Mouse (Mus musculus): ENCODE data around the gene Gm11756. TPM values are rescaled to one million over a fixed set of nuclear protein-coding genes. Genes with fewer than 3 reads are reported as not detected.
"Not testable (repeated sequence)": the region's sequence is repeated elsewhere in the genome, so short reads cannot be mapped to it uniquely, and the experiment has no call there.

The Gm11756 gene
- not detected in 2 replicates for polyA plus RNA-seq (2012; rRNA removed)

DNA sequence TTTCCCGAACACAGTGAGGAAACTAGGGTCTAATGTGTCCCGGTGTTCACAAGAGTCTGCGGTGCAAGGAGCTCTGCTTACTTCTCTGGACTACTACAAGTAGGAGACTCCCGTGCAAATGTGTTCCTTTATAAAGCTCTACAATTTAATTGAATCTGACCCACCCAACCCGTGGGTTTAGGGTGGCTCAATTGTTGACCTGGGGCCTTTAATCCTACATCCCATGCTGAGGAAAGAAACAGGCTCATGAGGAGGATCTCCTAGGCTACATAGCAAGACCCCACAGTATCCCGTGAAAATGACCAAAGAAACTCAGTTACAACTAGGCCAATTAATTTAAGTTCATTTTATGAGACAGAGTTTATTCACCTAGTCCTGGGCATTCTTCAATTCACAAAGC lies at the start of gene Gm11756:
Gene Gm11756 (minus strand): TSS at position 101 of the 400 bp plus-strand sequence.
- DNase-seq (ENCODE audit: low read depth): not testable (repeated sequence)

- no peak for TF ChIP-seq POLR2A (IDR thresholded peaks at IDR 0.05; ENCODE audit: borderline replicate concordance, extremely low read depth, insufficient read depth, insufficient read length, poor library complexity, severe bottlenecking)
- no peak for TF ChIP-seq CTCF (IDR thresholded peaks at IDR 0.05; ENCODE audit: borderline replicate concordance, extremely low read depth, insufficient read depth, insufficient read length)
- DNase-seq (ENCODE audit: low read depth): no peak
Observed at GRCm38 (mm10) chr4:73950375-73950896, 29.9 kb upstream of the Gm11756 start, which contains the start of gene 2310002L09Rik. 2310002L09Rik (minus strand) TSS chr4:73950846.

- DNase-seq (ENCODE audit: low read depth): not testable (repeated sequence)
Observed at GRCm38 (mm10) chr4:73905853-73906252, 14.7 kb downstream of the Gm11756 start, which contains the start of gene Gm13871. Gm13871 (minus strand) TSS chr4:73905953.

DNA sequence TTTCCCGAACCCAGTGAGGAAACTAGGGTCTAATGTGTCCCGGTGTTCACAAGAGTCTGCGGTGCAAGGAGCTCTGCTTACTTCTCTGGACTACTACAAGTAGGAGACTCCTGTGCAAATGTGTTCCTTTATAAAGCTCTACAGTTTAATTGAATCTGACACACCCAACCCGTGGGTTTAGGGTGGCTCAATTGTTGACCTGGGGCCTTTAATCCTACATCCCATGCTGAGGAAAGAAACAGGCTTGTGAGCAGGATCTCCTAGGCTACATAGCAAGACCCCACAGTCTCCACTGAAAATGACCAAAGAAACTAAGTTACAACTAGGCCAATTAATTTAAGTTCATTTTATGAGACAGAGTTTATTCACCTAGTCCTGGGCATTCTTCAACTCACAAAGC lies 29.5 kb downstream of the Gm11756 start, which contains the start of gene Gm11757:
Gene Gm11757 (minus strand): TSS at position 101 of the 400 bp plus-strand sequence.
- not testable (repeated sequence) for DNase-seq (ENCODE audit: low read depth)

- not testable (repeated sequence) for DNase-seq (ENCODE audit: low read depth)
Observed at GRCm38 (mm10) chr4:73876166-73876565, 44.4 kb downstream of the Gm11756 start, which contains the start of gene Gm11758. Gm11758 (minus strand) TSS chr4:73876266.

Other genes with a start within 250 kb of the Gm11756 start
- gene Gm428, start 237.2 kb downstream of the Gm11756 start, polyA plus RNA-seq (2012; rRNA removed): not detected in 2 replicates
- 0.15 and 0.23 TPM in 2 replicates for gene Rasef, start 129.8 kb downstream of the Gm11756 start, polyA plus RNA-seq (2012; rRNA removed)
- gene Gm11758, start 44.5 kb downstream of the Gm11756 start, polyA plus RNA-seq (2012; rRNA removed): not detected in 2 replicates
- not detected in 2 replicates for gene Gm11757, start 29.6 kb downstream of the Gm11756 start, polyA plus RNA-seq (2012; rRNA removed)
- gene Gm13871, start 14.8 kb downstream of the Gm11756 start, polyA plus RNA-seq (2012; rRNA removed): not detected in 2 replicates
- not detected in 2 replicates for gene 2310002L09Rik, start 30.1 kb upstream of the Gm11756 start, polyA plus RNA-seq (2012; rRNA removed)
- 7.6 and 13.3 TPM in 2 replicates for gene Frmd3, start 92.7 kb upstream of the Gm11756 start, polyA plus RNA-seq (2012; rRNA removed)